19 mouse cellular contexts compared by ENCODE assay signal in genomic region chr1:189808453-189808852, GRCm38 (mm10).
"Had no signal": no experiment of that assay in that cellular context is flagged by ENCODE, and none has a peak within 500 bp of the region (broad histone marks: within the 10 kb centered on the region; RNA-seq: fewer than 3 reads in every experiment).

No protein-coding gene starts in this region.

- H3K9ac ChIP-seq: kidney, embryonic 15.5 days; limb, embryonic 12.5 days; limb, embryonic 15.5 days; midbrain, embryonic 13.5 days; neural tube, embryonic 13.5 days had no signal

- ATAC-seq: intestine, embryonic 16.5 days; midbrain, embryonic 13.5 days; midbrain, embryonic 16.5 days had no signal

- H3K36me3 ChIP-seq: limb, embryonic 15.5 days; midbrain, embryonic 10.5 days; midbrain, embryonic 13.5 days; neural tube, embryonic 13.5 days had no signal

- H3K27me3 ChIP-seq: kidney, embryonic 15.5 days; limb, embryonic 12.5 days; limb, embryonic 15.5 days; midbrain, embryonic 13.5 days; neural tube, embryonic 13.5 days had no signal

- H3K9me3 ChIP-seq: kidney, embryonic 15.5 days; limb, embryonic 12.5 days; limb, embryonic 15.5 days; midbrain, embryonic 10.5 days; midbrain, embryonic 13.5 days; neural tube, embryonic 13.5 days had no signal

- H3K4me3 ChIP-seq: kidney, embryonic 15.5 days; limb, embryonic 12.5 days; limb, embryonic 15.5 days; midbrain, embryonic 10.5 days; midbrain, embryonic 13.5 days; myocyte; neural tube, embryonic 13.5 days had no signal

- H3K4me2 ChIP-seq: kidney, embryonic 15.5 days; limb, embryonic 12.5 days; limb, embryonic 15.5 days; midbrain, embryonic 13.5 days; neural tube, embryonic 13.5 days had no signal

- DNase-seq: kidney, adult 8-10 months; kidney, postnatal 10 days; kidney, postnatal 36 days; left cerebral cortex, postnatal 4 days; lung, adult 2 months; lung, postnatal 14 days; lung, postnatal 4 days; retina, postnatal 1 day; right cerebral cortex, postnatal 25 days; spleen, adult 18-20 months had no signal

- H3K4me1 ChIP-seq: limb, embryonic 12.5 days; midbrain, embryonic 13.5 days; neural tube, embryonic 13.5 days had no signal

- H3K27ac ChIP-seq: kidney, embryonic 15.5 days; limb, embryonic 12.5 days; limb, embryonic 15.5 days; midbrain, embryonic 10.5 days; midbrain, embryonic 13.5 days; neural tube, embryonic 13.5 days had no signal
